Mouse (Mus musculus): Measurements from ENCODE around the gene 6030408B16Rik. TPM values are rescaled to one million over a fixed set of nuclear protein-coding genes. Genes with fewer than 3 reads are reported as not detected.

Gene 6030408B16Rik
- total RNA-seq, 1 experiment from 2014 or later = 1.4 TPM

DNA sequence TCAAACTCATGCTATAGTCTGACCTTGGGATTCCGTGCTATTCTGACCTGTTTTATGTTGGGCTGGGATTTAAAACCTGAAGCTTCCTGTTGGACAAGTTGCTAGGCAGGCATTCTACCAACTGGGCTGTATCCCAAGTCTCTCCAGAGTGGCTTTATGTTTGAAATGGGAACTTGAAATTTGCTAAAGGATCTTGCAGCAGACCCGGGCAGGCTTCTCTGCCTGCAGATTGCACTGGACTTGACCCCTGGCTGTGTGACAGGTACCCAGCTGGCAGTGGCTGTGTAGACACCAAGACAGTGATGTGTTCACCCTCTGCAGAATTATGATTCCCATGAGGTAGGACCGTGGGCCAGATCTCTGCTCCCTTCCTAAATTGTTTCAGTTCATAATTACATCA is 1.0 kb upstream of the 6030408B16Rik start:
- ATAC-seq (replicated peaks; ENCODE audit: insufficient number of reproducible peaks, low FRiP score, low TSS enrichment, poor library complexity, severe bottlenecking) = no peak

- no peak for ATAC-seq (replicated peaks; ENCODE audit: insufficient number of reproducible peaks, low FRiP score, low TSS enrichment, poor library complexity, severe bottlenecking)
Observed at GRCm38 (mm10) chr15:101294028-101294894, 1.2 kb downstream of the 6030408B16Rik start.

- no peak for ATAC-seq (replicated peaks; ENCODE audit: insufficient number of reproducible peaks, low FRiP score, low TSS enrichment, poor library complexity, severe bottlenecking)
Observed at GRCm38 (mm10) chr15:101295106-101295505, 2.1 kb downstream of the 6030408B16Rik start.

- ATAC-seq (replicated peaks; ENCODE audit: insufficient number of reproducible peaks, low FRiP score, low TSS enrichment, poor library complexity, severe bottlenecking) = no peak
Observed at GRCm38 (mm10) chr15:101295616-101296015, 2.6 kb downstream of the 6030408B16Rik start.

DNA sequence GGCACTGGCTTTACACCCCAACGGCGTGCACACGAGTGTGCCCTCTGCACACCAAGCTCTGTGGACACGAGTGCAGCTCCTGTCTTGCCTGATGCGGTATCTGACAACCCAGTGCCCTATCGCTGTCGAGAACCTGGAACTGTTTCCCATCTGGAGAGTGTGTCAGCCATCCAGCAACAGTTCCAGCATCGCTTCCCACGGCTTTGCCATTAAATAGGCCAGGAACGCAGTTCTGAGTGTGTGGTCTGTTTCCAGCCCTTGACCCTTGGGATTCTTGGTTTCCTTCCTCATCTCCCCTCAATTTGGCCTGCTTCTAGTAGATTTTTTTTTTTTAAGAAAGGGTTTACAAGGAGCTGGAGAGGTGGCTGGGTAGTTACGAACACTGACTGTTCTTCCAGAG is 3.1 kb downstream of the 6030408B16Rik start:
- no peak for ATAC-seq (replicated peaks; ENCODE audit: insufficient number of reproducible peaks, low FRiP score, low TSS enrichment, poor library complexity, severe bottlenecking)

GRCm38 (mm10) chr15:101297988-101298387 is 5.0 kb downstream of the 6030408B16Rik start:
- peak; percentile 62; the same call in 1 of the 2 replicates for ATAC-seq (replicated peaks; ENCODE audit: insufficient number of reproducible peaks, low FRiP score, low TSS enrichment, poor library complexity, severe bottlenecking)

GRCm38 (mm10) chr15:101298550-101298949 is 5.5 kb downstream of the 6030408B16Rik start:
- ATAC-seq (replicated peaks; ENCODE audit: insufficient number of reproducible peaks, low FRiP score, low TSS enrichment, poor library complexity, severe bottlenecking) = no peak

DNA sequence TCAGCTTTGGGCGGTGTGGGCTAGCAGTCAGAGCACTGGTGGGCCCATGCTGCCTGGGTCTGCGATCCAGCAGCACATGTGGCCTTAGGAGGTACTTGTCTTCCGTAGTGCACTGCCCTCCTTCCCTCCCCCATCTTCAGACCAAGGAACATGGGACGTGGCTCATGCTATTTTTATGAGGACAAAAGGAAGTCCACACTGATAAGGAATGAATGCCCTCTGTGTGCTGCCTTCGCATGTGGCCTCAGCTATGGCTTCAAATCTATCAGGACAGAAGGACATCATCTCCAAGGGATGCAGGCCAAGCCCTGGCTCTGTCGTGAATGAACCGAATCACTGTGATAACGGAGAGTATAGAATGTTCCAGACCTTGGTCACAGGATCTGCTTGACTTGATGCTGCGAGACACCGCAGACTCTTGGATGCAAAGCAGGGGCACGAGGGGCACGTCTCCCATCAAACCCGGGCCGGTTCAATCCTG is 6.5 kb downstream of the 6030408B16Rik start:
- ATAC-seq (replicated peaks; ENCODE audit: insufficient number of reproducible peaks, low FRiP score, low TSS enrichment, poor library complexity, severe bottlenecking) = no peak

DNA sequence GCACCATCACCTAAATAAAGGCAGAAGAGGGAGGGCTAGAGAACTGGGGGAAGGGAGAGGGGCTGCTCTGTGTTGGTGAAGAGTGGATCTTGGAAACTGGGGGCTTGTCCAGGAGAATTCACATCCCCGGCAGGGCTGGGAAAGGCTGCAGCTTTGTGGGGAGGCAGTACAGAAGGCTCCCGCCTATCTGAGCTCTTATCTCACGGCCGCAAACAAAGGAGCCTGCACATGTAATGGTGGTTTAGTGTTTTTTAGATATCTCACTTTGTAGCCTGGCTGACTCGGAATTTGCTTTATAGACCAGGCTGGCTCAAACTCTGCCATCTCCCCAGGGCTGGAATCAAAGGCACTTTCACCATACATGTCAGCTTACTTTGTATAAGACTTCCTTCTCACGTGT is 7.1 kb downstream of the 6030408B16Rik start:
- no peak for ATAC-seq (replicated peaks; ENCODE audit: insufficient number of reproducible peaks, low FRiP score, low TSS enrichment, poor library complexity, severe bottlenecking)

GRCm38 (mm10) chr15:101302201-101302600 is 9.2 kb downstream of the 6030408B16Rik start:
- ATAC-seq (replicated peaks; ENCODE audit: insufficient number of reproducible peaks, low FRiP score, low TSS enrichment, poor library complexity, severe bottlenecking) = no peak

GRCm38 (mm10) chr15:101303830-101304229 is 10.8 kb downstream of the 6030408B16Rik start:
- no peak for ATAC-seq (replicated peaks; ENCODE audit: insufficient number of reproducible peaks, low FRiP score, low TSS enrichment, poor library complexity, severe bottlenecking)

DNA sequence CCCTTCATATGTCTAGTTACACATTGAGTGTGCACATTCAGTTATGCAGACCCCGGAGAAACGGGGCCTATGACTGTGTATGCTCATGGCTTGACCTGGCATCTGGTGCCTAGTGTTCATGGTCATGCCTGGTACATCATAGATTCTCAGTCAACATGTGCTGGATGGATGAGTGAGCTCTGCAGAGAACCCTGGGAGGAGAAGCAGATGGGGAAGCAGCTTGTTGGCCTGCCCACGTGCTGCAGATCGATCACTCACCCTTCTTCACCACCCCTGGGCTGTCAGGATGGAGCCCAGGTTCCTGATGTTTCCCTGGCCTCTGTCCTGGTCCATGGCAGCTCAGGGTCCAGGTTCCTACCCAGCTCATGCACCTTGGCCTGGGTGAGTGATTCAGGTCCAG is 13.4 kb downstream of the 6030408B16Rik start:
- no peak for ATAC-seq (replicated peaks; ENCODE audit: insufficient number of reproducible peaks, low FRiP score, low TSS enrichment, poor library complexity, severe bottlenecking)

- ATAC-seq (replicated peaks; ENCODE audit: insufficient number of reproducible peaks, low FRiP score, low TSS enrichment, poor library complexity, severe bottlenecking) = peak; percentile 16; the same call in 1 of the 2 replicates
Observed at GRCm38 (mm10) chr15:101308440-101309348, 15.7 kb downstream of the 6030408B16Rik start.

GRCm38 (mm10) chr15:101309493-101309892 is 16.5 kb downstream of the 6030408B16Rik start:
- ATAC-seq (replicated peaks; ENCODE audit: insufficient number of reproducible peaks, low FRiP score, low TSS enrichment, poor library complexity, severe bottlenecking) = no peak

DNA sequence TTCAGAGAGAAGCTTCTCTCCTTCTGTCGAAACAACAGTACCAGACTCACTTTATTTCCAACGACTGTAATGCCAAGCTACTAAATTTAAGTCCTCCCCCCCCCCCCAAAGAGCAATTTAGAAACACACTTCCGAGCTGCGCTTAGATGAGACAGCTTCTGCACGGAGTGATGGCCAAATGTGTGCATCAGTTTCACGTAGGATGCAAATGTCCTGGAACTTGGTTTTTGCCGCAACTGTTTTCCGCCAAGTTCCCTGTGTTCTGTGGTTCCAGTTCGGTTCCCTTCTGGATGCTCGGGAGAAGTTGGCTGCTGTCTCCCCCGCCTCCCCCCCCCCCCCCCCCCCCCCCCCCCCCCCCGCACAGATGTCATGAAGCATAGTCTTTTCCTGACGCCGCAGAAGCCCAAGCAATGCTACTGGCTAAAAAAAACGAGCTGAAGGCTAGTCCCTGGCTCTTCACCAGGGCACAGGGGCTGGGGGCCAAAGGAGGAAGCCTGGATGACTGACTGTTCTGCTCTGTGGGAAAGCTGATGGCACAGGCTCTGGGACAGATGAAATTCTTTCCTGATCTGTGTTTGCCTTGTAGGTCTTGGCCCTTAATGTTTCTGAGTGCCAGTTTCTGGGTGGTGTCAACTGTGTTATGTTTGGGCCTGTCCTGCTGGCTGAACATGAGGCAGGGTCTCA is 18.2 kb downstream of the 6030408B16Rik start:
- ATAC-seq (replicated peaks; ENCODE audit: insufficient number of reproducible peaks, low FRiP score, low TSS enrichment, poor library complexity, severe bottlenecking) = no peak

- ATAC-seq (replicated peaks; ENCODE audit: insufficient number of reproducible peaks, low FRiP score, low TSS enrichment, poor library complexity, severe bottlenecking) = no peak
Observed at GRCm38 (mm10) chr15:101312006-101312405, 19.0 kb downstream of the 6030408B16Rik start.

- no peak for ATAC-seq (replicated peaks; ENCODE audit: insufficient number of reproducible peaks, low FRiP score, low TSS enrichment, poor library complexity, severe bottlenecking)
Observed at GRCm38 (mm10) chr15:101315378-101315777, 22.4 kb downstream of the 6030408B16Rik start.

- peak; percentile 67 for ATAC-seq (replicated peaks; ENCODE audit: insufficient number of reproducible peaks, low FRiP score, low TSS enrichment, poor library complexity, severe bottlenecking)
Observed at GRCm38 (mm10) chr15:101315832-101316231, 22.8 kb downstream of the 6030408B16Rik start.
